ENCODE assay signal across 26 mouse cellular contexts in the genomic region with DNA sequence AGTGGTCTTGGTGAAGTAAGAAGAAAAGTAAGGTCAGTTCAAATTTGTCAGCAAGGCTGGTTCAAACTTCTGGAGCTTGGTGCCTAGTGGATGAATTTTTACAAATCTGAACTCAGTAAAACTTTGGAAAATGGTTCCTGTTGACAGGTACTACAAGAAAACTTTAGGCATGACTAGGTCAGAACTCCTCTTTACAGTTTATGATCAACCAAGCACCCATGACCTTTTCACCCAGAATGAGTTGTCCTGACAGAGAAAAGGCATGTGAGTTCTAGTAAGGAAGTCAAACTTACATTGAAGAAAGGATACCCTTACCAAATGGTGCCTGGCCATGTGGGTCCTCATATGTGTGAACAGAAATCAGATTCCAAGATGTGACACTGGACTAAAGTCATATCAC. TPM values are rescaled to one million over a fixed set of nuclear protein-coding genes. Genes with fewer than 3 reads are reported as not detected.
"Had no signal": no experiment of that assay in that cellular context is flagged by ENCODE, and none has a peak within 500 bp of the region (broad histone marks: within the 10 kb centered on the region; RNA-seq: fewer than 3 reads in every experiment).

No protein-coding gene starts in this region.

RNA-seq across cellular contexts. Expression of a gene that starts 9.9 kb away (rescaled TPM):
- polyA plus RNA-seq: heart, embryonic 10.5 days; heart, embryonic 11.5 days; heart, embryonic 12.5 days; heart, embryonic 13.5 days; heart, embryonic 14.5 days; heart, embryonic 15.5 days; heart, embryonic 16.5 days; heart, postnatal 0 days; hindbrain, embryonic 10.5 days; hindbrain, embryonic 12.5 days; hindbrain, embryonic 13.5 days; hindbrain, embryonic 14.5 days; hindbrain, embryonic 15.5 days; hindbrain, embryonic 16.5 days; hindbrain, postnatal 0 days; inflammation-experienced regulatory T-cells, adult 6 months; intestine, embryonic 14.5 days; intestine, embryonic 15.5 days; intestine, embryonic 16.5 days; intestine, postnatal 0 days; kidney, embryonic 14.5 days; kidney, embryonic 15.5 days; kidney, embryonic 16.5 days; kidney, postnatal 0 days; large intestine, adult 2 months had no signal

RNA-seq across cellular contexts. Expression of a gene that starts 58.7 kb away (rescaled TPM):
- polyA plus RNA-seq: heart, embryonic 10.5 days; heart, embryonic 11.5 days; heart, embryonic 12.5 days; heart, embryonic 13.5 days; heart, embryonic 14.5 days; heart, embryonic 15.5 days; heart, embryonic 16.5 days; heart, postnatal 0 days; hindbrain, embryonic 10.5 days; hindbrain, embryonic 11.5 days; hindbrain, embryonic 12.5 days; hindbrain, embryonic 13.5 days; hindbrain, embryonic 14.5 days; hindbrain, embryonic 15.5 days; hindbrain, embryonic 16.5 days; hindbrain, postnatal 0 days; inflammation-experienced regulatory T-cells, adult 6 months; intestine, embryonic 14.5 days; intestine, embryonic 15.5 days; intestine, embryonic 16.5 days; intestine, postnatal 0 days; kidney, embryonic 14.5 days; kidney, embryonic 15.5 days; kidney, embryonic 16.5 days; kidney, postnatal 0 days; large intestine, adult 2 months had no signal
